Mouse (Mus musculus): ENCODE results near the gene Ofd1.
A peak's percentile ranks its signal among the peaks of the same experiment; 100 is the strongest.

Gene Ofd1

DNA sequence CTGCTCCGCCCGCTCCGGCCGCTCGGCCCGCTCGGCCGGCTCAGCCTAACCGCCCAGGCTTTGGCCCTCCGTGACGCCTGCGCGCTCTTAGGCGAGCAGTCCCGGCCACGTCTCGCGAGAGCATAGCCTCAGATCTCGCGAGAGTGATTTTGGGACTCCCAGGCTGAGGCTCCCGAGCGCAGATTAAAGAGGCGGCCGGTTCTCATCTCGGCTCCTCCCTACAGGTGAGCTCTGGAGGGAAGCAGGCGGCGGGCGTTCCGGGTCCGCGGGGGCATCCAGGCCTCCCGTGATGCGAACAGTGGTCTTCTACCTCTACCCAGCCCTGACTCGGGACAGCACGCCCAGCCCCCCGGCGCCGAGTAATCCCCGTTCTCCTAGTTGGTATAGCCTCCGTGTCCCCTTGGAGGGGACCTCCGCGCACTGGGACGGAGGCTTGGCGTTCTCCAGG is at the start of gene Ofd1:
TSS of gene Ofd1 (minus strand) at position 89 of the 448 bp plus-strand sequence.
- DNase-seq, result peak; percentile 89 to 94

GRCm38 (mm10) chrX:166479365-166479983 is 39.0 kb upstream of the Ofd1 start, which contains the start of gene Rab9:
Gene Rab9, minus strand, starts transcription at chrX:166479867.
- DNase-seq, result peak; percentile 89 to 94

DNA sequence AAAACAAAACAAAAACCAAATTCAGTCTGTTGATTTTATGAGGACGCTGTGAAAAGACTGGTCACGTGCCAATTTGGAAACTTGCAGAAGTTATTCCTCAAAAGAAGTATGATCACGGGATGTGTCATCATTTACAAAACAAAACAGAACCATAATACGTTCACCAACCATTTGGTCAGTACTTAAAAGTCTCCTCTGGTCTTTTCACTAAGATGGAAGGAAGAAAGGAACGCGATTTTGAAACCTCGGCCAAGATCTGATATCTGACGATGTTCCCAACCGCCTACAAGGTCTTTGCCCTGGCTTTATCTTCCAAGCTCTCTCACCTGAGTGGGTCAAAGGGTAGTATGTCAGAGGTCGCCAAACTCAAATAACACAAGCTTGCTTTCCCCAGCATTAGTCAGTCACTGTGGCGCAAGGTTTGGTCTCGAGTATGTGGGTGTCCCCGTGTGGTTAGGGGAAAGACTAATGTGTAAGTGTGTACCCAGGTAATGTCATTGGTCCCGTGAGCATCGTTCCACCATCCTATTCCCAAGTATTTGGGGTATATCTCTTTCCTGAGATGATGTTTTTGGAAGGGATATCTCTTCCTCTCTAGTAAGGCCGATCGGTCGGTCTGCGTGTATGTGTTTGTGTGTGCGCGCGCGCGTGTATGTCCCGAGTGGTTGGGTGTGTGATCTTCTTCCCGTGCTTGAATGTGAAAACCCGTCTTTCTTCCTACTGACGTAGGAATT is 38.3 kb upstream of the Ofd1 start:
- DNase-seq, result no peak

- DNase-seq, result no peak
These were observed 36.9 kb upstream of the Ofd1 start for GRCm38 (mm10) chrX:166477393-166477792.

GRCm38 (mm10) chrX:166472612-166473011 is 32.1 kb upstream of the Ofd1 start:
- DNase-seq, result no peak

GRCm38 (mm10) chrX:166468321-166468720 is 27.8 kb upstream of the Ofd1 start:
- DNase-seq, result no peak

- DNase-seq, result no peak
These were observed 15.0 kb upstream of the Ofd1 start for GRCm38 (mm10) chrX:166455525-166455924.

GRCm38 (mm10) chrX:166454331-166454730 is 13.8 kb upstream of the Ofd1 start:
- DNase-seq, result no peak

- no peak for DNase-seq
These were observed 13.0 kb upstream of the Ofd1 start for GRCm38 (mm10) chrX:166453532-166453931.

DNA sequence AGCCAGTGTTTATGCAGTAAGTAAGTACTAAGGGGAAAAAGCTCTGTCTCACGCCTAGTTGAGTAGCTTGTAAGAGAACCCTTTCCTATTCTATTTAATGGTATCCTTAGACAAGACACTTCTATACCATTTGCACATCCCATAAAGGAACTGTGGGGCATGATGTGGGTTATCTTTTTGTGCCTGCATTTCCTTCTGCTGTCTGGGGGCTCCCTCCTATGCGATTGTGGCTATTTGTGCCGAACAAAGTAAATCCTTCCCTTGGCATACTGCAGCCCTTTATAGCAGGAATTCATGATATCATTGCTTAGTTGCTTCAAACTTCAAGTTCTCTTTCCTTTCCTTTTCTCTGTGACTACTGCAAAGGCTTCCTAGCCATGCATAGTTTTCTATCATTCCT is 4.0 kb upstream of the Ofd1 start:
- no peak for DNase-seq

DNA sequence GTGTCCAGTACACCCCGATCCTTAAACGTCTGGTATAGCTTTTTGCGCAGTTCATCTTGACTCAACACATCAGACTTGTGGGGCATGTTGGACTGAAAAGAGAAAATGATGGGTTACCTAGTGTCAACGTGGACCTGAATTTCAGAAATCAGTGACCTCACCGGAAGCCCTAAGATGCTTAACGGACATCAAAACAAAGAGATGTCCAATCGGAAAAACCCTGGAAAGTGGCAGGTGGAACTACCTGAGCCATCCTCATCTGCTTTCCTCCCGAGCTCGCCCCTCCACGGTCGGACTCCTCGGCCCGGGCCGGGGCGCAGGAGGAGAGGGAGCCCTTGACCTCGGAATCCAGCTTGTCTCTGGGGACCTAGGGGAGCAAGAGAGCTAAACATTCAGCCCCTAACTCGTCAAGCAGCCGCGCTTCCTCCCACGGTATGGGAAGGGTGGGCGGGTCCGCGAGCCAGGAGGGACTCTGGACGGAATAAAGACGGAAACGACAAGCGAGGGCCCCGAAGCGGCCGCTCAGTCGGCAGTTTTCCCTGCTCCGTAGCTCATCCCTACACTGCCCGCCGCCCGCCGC is 378 bp downstream of the Ofd1 start, which contains the start of gene Trappc2:
TSS of gene Trappc2 (plus strand) at position 539 of the 580 bp plus-strand sequence.
- DNase-seq, result peak in 1 of 2 experiments; percentile 50

- no peak for DNase-seq
These were observed 5.7 kb downstream of the Ofd1 start for GRCm38 (mm10) chrX:166434812-166435211.

DNA sequence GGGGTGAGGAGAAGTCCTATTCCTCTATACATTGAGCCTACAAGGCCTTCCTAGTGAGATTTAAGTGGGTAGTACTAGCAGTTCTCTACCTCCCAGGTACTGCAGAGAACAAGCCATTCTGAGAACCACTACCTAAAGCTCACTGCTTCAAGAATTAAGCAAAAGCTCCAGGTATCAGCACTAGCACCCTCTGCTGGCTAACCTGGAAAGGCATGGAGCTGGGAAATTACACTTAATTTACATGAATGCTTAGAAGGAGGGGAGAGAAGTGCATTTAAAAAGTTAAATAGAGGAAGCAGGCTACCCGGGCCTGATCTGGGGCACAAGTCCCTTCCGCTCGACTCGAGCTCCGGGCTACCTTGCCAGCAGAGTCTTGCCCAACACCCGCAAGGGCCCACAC is 24.3 kb downstream of the Ofd1 start:
- peak; percentile 34 to 64 for DNase-seq

DNA sequence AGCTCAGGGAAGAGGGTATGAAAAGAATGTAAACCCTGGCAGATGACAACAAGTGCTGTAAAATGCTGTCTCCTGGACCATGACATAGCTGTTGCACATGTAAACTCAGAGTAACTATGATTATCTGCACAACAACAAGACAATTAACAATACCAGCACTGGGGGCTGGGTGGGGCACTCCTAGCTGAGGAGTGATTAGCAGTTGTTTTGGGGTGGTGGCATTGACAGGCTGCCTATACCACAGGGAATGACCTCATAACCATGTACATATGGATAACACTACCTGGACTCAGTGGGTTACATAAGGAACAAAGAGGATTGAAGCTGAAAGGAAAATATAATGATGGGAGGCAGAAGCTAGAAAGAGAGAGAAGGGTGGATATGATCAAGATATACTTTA is 32.6 kb downstream of the Ofd1 start:
- DNase-seq, result no peak

GRCm38 (mm10) chrX:166393753-166394152 is 46.8 kb downstream of the Ofd1 start:
- DNase-seq, result peak in 1 of 2 experiments; percentile 9

DNA sequence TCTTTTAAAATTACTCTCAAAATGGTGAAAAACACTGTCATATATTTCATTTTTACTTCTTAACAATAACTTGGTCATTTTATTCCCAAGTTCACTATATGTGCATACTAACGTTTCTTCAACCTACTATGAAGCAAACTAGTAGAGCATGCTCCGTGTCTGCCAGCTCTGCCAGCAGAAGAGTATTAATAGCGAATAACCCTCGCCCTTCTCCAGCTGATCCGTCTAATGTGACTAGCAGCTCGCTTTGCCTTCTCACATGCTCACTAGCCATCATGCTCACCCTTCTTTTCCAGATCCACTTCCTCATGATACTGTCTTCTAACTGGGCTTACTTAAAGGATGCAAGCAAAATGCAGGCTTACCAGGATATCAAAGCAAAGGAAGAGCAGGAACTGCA is 53.8 kb downstream of the Ofd1 start:
- DNase-seq, result no peak

GRCm38 (mm10) chrX:166384935-166385334 is 55.6 kb downstream of the Ofd1 start:
- peak in 1 of 2 experiments; percentile 29 for DNase-seq

- DNase-seq, result no peak
These were observed 56.9 kb downstream of the Ofd1 start for GRCm38 (mm10) chrX:166383606-166384005.

DNA sequence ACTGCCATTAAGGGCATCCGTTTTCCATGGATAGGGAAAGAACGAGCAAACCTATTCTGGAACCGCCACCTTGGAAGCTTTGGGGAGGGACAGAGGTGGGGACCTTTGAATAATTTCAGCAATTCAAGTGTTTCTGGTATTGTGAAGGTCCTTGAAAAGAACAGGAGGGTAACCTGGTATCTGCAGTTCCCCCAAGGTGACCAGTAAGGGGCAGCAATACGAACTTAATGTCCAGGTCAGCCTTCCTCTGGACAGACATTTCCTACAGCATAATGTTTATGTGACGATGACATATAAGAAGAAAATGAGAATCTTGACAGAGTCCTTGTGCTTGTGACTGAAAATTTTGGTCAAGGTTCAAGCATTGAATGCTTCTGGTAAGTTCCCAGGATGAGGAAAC is 61.9 kb downstream of the Ofd1 start:
- DNase-seq, result no peak

- peak; percentile 30 to 48 for DNase-seq
These were observed 63.7 kb downstream of the Ofd1 start for GRCm38 (mm10) chrX:166376681-166377328.

DNA sequence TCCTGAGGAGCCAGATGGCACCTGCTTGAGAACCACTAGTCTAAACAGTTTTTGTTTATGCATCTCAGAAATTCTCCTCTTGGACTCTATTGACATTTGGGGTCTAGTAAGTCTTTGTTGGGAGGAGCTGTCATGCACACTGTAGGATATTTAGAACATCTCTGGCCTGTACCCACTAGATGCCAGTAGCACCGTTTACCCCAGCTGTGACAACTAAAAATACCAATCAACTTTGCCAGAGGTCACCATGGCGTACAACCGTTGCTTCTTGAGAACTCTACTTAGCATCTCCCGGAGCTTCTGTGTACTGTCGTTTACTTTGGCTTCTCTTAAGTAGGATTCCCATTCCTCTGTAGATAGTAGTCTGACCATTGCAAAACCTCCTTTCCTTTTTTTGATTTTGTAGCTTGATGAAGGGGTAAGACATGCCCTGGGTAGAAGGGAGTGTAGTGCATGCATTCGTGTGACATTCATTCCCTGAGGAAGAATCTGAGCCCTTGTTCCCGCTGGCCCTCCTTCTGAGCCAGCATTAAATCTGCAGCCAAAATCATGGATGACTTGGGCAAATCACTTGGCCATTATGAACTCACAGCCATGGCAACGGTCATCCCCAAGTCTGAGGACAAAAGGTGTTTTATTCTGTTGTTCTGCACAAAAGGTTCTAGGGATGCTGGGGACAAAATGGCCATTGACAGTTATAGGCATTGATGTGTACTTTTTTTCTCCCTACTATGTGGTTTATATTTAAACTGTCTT is 74.9 kb downstream of the Ofd1 start:
- DNase-seq, result no peak

DNA sequence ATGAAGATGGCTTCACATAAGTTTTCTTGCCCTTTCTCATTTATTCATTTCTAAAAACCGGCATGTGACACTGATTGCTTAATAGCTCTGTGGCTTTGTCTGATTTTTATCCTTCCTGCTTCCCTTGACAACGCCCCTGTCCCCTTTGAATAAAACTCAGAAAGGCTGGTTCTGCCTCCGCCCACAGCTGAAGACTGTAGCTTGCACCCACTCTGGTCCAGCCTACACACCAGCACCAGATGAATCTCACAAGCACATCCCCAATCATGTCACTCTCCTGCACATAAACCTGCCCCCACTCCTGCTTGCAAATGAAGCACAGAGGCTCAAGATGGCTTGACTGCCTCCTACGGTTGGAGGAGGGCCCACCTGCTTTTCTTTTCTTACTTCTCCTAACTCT is 80.0 kb downstream of the Ofd1 start:
- no peak for DNase-seq
